Mouse (Mus musculus) liver, embryonic 14.5 days (tissue): ENCODE results near the gene Fndc1.

Experiments
- CTCF ChIP-seq: IDR thresholded peaks from 2 replicates; pipeline ENCODE4 v1.5.1; 2016; ENCODE audit warnings: antibody characterized with exemption, low read depth, control low read depth
- EP300 ChIP-seq: IDR thresholded peaks from 2 replicates; pipeline ENCODE4 v1.6.1; 2016; ENCODE audit warnings: antibody characterized with exemption, low read depth

DNA sequence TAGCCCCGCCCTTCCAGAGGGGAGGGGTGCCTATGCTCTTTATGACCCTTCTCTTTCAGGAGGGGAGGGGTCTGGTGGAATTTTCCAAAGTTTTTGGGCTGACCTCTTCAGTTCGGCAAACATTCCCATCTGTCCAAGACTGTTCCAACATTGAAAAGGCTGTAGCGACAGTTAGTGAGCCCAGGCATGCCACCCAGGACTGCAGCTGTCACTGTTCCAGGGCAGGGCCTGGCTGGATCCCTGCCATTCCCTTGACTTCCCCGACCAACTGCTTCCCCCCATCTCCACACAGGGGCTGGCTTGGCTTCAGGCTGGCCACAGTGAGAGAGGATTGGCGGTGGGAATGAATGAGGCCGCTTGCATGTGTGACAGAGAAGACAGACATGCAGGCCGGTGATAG, 46.3 kb upstream of the Fndc1 start:
- no peak for TF ChIP-seq EP300
- no peak for TF ChIP-seq CTCF
